ENCODE assay signal across 14 mouse cellular contexts in genomic region chr5:124359641-124360040, GRCm38 (mm10). TPM values are rescaled to one million over a fixed set of nuclear protein-coding genes. Genes with fewer than 3 reads are reported as not detected.
A peak's percentile ranks its signal among the peaks of the same experiment; 100 is the strongest.
DNase-seq lines count a peak whose midpoint lies in the region; ATAC-seq and TF ChIP-seq lines count a peak whose summit lies in the region.
"Had no signal": no experiment of that assay in that cellular context is flagged by ENCODE, and none has a peak within 500 bp of the region (broad histone marks: within the 10 kb centered on the region; RNA-seq: fewer than 3 reads in every experiment).

No protein-coding gene starts in this region.

- DNase-seq in A20 (ENCODE audit: low read depth, low spot score) (peak; percentile 50), NIH3T3 (ENCODE audit: low read depth) (peak; percentile 42)
- DNase-seq in spleen, adult 18-20 months = no peak
- DNase-seq in right cerebral cortex, postnatal 36 days (ENCODE audit: low spot score in 2 of 2) = no peak
- DNase-seq: cerebellum, postnatal 14 days; gastrocnemius, postnatal 10 days; kidney, adult 18-20 months; layer of hippocampus, adult 9-11 months; lung, postnatal 36 days had no signal

- H3K36me3 ChIP-seq in intestine, postnatal 0 days (ENCODE audit: control insufficient read depth, insufficient read depth) = no peaks in the 10 kb centered on the region
- H3K36me3 ChIP-seq in intestine, embryonic 16.5 days (ENCODE audit: control insufficient read depth, insufficient read depth, low read length) = no peaks in the 10 kb centered on the region
- H3K36me3 ChIP-seq: heart, embryonic 15.5 days had no signal

- no peak overlapping the region for H3K4me2 ChIP-seq in intestine, postnatal 0 days (replicated peaks; ENCODE audit: low read depth)
- no peak overlapping the region for H3K4me2 ChIP-seq in intestine, embryonic 16.5 days (ENCODE audit: low read depth, low read length)
- H3K4me2 ChIP-seq: heart, embryonic 15.5 days had no signal

- no peaks in the 10 kb centered on the region for H3K4me1 ChIP-seq in intestine, postnatal 0 days (replicated peaks; ENCODE audit: control insufficient read depth, insufficient read depth, low read length)
- H3K4me1 ChIP-seq in intestine, embryonic 16.5 days (ENCODE audit: control insufficient read depth, insufficient read depth, low read length) = no peaks in the 10 kb centered on the region

- no peak overlapping the region for H3K27ac ChIP-seq in intestine, postnatal 0 days (ENCODE audit: low read depth, low read length)
- H3K27ac ChIP-seq in intestine, embryonic 16.5 days (ENCODE audit: low read length) = no peak overlapping the region
- H3K27ac ChIP-seq: heart, embryonic 15.5 days had no signal

- 83% methylated on average over 2 of the region's 2 CpGs for WGBS in intestine, postnatal 0 days
- 87% methylated on average over 2 of the region's 2 CpGs for WGBS in intestine, embryonic 16.5 days

- no peaks in the 10 kb centered on the region for H3K9me3 ChIP-seq in intestine, postnatal 0 days (ENCODE audit: control insufficient read depth)
- H3K9me3 ChIP-seq in intestine, embryonic 16.5 days (ENCODE audit: control insufficient read depth, low read length) = no peaks in the 10 kb centered on the region
- H3K9me3 ChIP-seq: heart, embryonic 15.5 days had no signal

- ATAC-seq in intestine, postnatal 0 days = no peak
- ATAC-seq in intestine, embryonic 16.5 days = no peak
- ATAC-seq in megakaryocyte, adult 5-6 weeks (ENCODE audit: poor library complexity, severe bottlenecking) = peak; percentile 67

- peak; percentile 61 for TF ChIP-seq CTCF in intestine, postnatal 0 days (IDR thresholded peaks at IDR 0.05; ENCODE audit: low read depth)

- no peaks in the 10 kb centered on the region for H3K27me3 ChIP-seq in intestine, postnatal 0 days (replicated peaks; ENCODE audit: control insufficient read depth, insufficient read depth, low read length)
- no peaks in the 10 kb centered on the region for H3K27me3 ChIP-seq in intestine, embryonic 16.5 days (replicated peaks; ENCODE audit: control insufficient read depth, insufficient read depth, low read length)
- H3K27me3 ChIP-seq: heart, embryonic 15.5 days had no signal

- H3K9ac ChIP-seq in intestine, postnatal 0 days (ENCODE audit: low read depth, low read length) = no peak overlapping the region
- H3K9ac ChIP-seq in intestine, embryonic 16.5 days (ENCODE audit: low read depth, low read length) = no peak overlapping the region
- H3K9ac ChIP-seq: heart, embryonic 15.5 days had no signal

- no peak overlapping the region for H3K4me3 ChIP-seq in intestine, postnatal 0 days (ENCODE audit: low read depth, low read length)
- no peak overlapping the region for H3K4me3 ChIP-seq in intestine, embryonic 16.5 days (ENCODE audit: low read length)
- H3K4me3 ChIP-seq: erythroblast, embryonic 14.5 days; heart, embryonic 15.5 days had no signal

RNA-seq across cellular contexts. Expression of gene Cdk2ap1, which starts 3.2 kb away (rescaled TPM):
- 43.3 and 53.6 TPM in 2 replicates for polyA plus RNA-seq in intestine, postnatal 0 days (2015; fragmentation: Nextera tagmentation; extraction: Ambion mirVana)
- 17.8 and 21.1 TPM in 2 replicates for polyA plus RNA-seq in intestine, embryonic 16.5 days (2015; fragmentation: Nextera tagmentation; extraction: Ambion mirVana)
- total RNA-seq in megakaryocyte, adult 5-6 weeks (2015) = 150 and 158 TPM in 2 replicates
- 111 and 145 TPM in 2 replicates for total RNA-seq in megakaryocyte, adult 5-6 weeks (2017)

RNA-seq across cellular contexts. Expression of gene 2810006K23Rik, which starts 31.8 kb away (rescaled TPM):
- polyA plus RNA-seq in intestine, postnatal 0 days (2015; fragmentation: Nextera tagmentation; extraction: Ambion mirVana) = 5.0 TPM in 2 replicates
- polyA plus RNA-seq in intestine, embryonic 16.5 days (2015; fragmentation: Nextera tagmentation; extraction: Ambion mirVana) = 13.6 and 14.9 TPM in 2 replicates
- total RNA-seq in megakaryocyte, adult 5-6 weeks (2015) = 4.6 and 9.0 TPM in 2 replicates
- total RNA-seq in megakaryocyte, adult 5-6 weeks (2017) = 7.6 and 14.2 TPM in 2 replicates

RNA-seq across cellular contexts. Expression of gene Mphosph9, which starts 31.9 kb away (rescaled TPM):
- 2.5 and 2.6 TPM in 2 replicates for polyA plus RNA-seq in intestine, postnatal 0 days (2015; fragmentation: Nextera tagmentation; extraction: Ambion mirVana)
- 5.6 and 6.6 TPM in 2 replicates for polyA plus RNA-seq in intestine, embryonic 16.5 days (2015; fragmentation: Nextera tagmentation; extraction: Ambion mirVana)
- total RNA-seq in megakaryocyte, adult 5-6 weeks (2015) = 8.7 and 9.6 TPM in 2 replicates
- 21.2 and 24.4 TPM in 2 replicates for total RNA-seq in megakaryocyte, adult 5-6 weeks (2017)

Comparison
In these comparisons a context has a peak if more than half of its experiments do, and no peak if none do; other contexts are left out.
1. DNase-seq: peak in A20 (single experiment) and NIH3T3 (single experiment); none in spleen, adult 18-20 months (0 of 2) and right cerebral cortex, postnatal 36 days (0 of 2).